Mouse (Mus musculus) kidney, postnatal 14 days (tissue): Measurements from ENCODE around the gene Olfr1325.
"Not testable (repeated sequence)": the region's sequence is repeated elsewhere in the genome, so short reads cannot be mapped to it uniquely, and the experiment has no call there.

ENCODE experiments used
- DNase-seq: peaks from one replicate; pipeline ENCODE4 v3.0.0; 2022; ENCODE audit warnings: mixed read lengths

The Olfr1325 gene

GRCm38 (mm10) chrX:74592379-74592778 lies at the start of gene Olfr1325:
Gene Olfr1325, plus strand, starts transcription at chrX:74592679.
- no peak for DNase-seq

- DNase-seq: no peak
These were observed 17.7 kb upstream of the Olfr1325 start, which contains the start of gene Olfr1326-ps1 for GRCm38 (mm10) chrX:74574788-74575187. Gene Olfr1326-ps1, minus strand, starts transcription at chrX:74574888.

- peak; percentile 0 for DNase-seq
These were observed 53.2 kb downstream of the Olfr1325 start, which contains the start of gene Gm5640 for GRCm38 (mm10) chrX:74645466-74646323. Gene Gm5640, minus strand, starts transcription at chrX:74645635.

GRCm38 (mm10) chrX:74646393-74646792 lies 53.9 kb downstream of the Olfr1325 start:
- not testable (repeated sequence) for DNase-seq
